Mouse (Mus musculus) cerebellum, adult (tissue): Measurements from ENCODE around the gene Lrrc3.
A peak's percentile ranks its signal among the peaks of the same experiment; 100 is the strongest.
"Not testable (repeated sequence)": the region's sequence is repeated elsewhere in the genome, so short reads cannot be mapped to it uniquely, and the experiment has no call there.

Experiments
- ATAC-seq: cut with Nextera tagmentation; 2 replicates; pipeline ENCODE4 v1.9.2; 2017; ENCODE audit warnings: mild to moderate bottlenecking, moderate library complexity, mixed read lengths; ENCODE audit not compliant: insufficient number of reproducible peaks, low FRiP score, low TSS enrichment

The Lrrc3 gene

GRCm38 (mm10) chr10:77902211-77902893 is at the start of gene Lrrc3:
Gene Lrrc3 (minus strand): TSS chr10:77902536.
- peak; percentile 73 for ATAC-seq

GRCm38 (mm10) chr10:77950468-77950867 is 48.1 kb upstream of the Lrrc3 start:
- not testable (repeated sequence) for ATAC-seq

- no peak for ATAC-seq
These were observed 37.3 kb upstream of the Lrrc3 start for GRCm38 (mm10) chr10:77939685-77940084.

GRCm38 (mm10) chr10:77927375-77927774 is 25.0 kb upstream of the Lrrc3 start:
- ATAC-seq: no peak

GRCm38 (mm10) chr10:77926140-77926539 is 23.8 kb upstream of the Lrrc3 start:
- no peak for ATAC-seq

- ATAC-seq: no peak
These were observed 20.3 kb upstream of the Lrrc3 start for GRCm38 (mm10) chr10:77922681-77923080.

- ATAC-seq: no peak
These were observed 18.7 kb upstream of the Lrrc3 start for GRCm38 (mm10) chr10:77921009-77921408.

- ATAC-seq: no peak
These were observed 14.4 kb upstream of the Lrrc3 start for GRCm38 (mm10) chr10:77916636-77917335.

GRCm38 (mm10) chr10:77913292-77913691 is 11.0 kb upstream of the Lrrc3 start:
- ATAC-seq: no peak

- no peak for ATAC-seq
These were observed 10.3 kb upstream of the Lrrc3 start for GRCm38 (mm10) chr10:77912605-77913004.

- ATAC-seq: peak; percentile 31; the same call in 1 of the 2 replicates
These were observed 769 bp upstream of the Lrrc3 start for GRCm38 (mm10) chr10:77902894-77903715.

- ATAC-seq: no peak
These were observed 495 bp downstream of the Lrrc3 start for GRCm38 (mm10) chr10:77901871-77902210.

GRCm38 (mm10) chr10:77900903-77901818 is 1.2 kb downstream of the Lrrc3 start:
- ATAC-seq: no peak

- ATAC-seq: no peak
These were observed 2.2 kb downstream of the Lrrc3 start for GRCm38 (mm10) chr10:77900126-77900525.

- ATAC-seq: no peak
These were observed 6.8 kb downstream of the Lrrc3 start for GRCm38 (mm10) chr10:77895562-77895961.

- ATAC-seq: no peak
These were observed 11.3 kb downstream of the Lrrc3 start for GRCm38 (mm10) chr10:77890987-77891565.

- no peak for ATAC-seq
These were observed 16.2 kb downstream of the Lrrc3 start for GRCm38 (mm10) chr10:77886007-77886747.

- no peak for ATAC-seq
These were observed 19.8 kb downstream of the Lrrc3 start for GRCm38 (mm10) chr10:77882553-77882952.

- no peak for ATAC-seq
These were observed 22.0 kb downstream of the Lrrc3 start for GRCm38 (mm10) chr10:77880305-77880704.
